8 mouse cellular contexts compared by ENCODE assay signal in the genomic region with DNA sequence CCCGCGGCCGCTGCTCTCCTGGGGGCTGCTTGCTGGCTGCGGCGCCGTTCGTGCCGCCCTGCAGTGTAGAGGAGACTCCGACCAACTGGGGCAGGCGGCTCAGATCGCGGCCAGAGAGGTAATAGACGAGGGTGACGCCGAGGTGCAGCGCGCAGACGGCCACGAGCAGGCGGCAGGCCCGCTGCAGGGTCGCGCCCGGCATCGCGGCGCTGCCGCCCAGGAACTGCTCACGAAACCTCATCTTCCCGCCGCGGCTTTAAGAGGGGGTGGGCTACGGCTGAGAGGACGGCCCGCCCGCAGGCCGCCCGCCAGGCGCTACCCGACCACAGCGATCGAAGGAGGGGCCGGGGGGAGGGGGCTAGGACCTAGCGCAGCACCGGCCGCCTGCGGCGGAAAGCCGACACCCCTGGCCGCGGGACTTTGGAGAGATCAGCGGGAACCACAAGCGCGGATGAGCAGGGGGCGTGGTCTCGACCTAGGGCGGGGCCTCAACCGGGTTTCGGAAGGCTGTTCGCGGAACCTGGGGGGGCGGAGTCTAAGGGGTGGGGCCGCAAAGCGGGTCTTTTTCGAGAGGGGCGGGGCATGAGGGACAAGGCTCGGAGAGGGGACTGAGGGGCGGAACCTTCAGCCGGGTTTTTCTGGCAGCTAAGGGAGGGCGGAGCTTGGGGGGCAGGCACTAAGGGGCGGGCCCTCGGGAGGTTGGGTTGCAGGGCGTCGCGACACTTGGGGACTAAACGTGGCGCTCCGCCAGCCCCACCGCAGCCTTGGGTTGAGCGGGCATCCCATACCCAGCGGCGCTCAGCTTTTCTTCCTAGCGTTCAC. TPM values are rescaled to one million over a fixed set of nuclear protein-coding genes. Genes with fewer than 3 reads are reported as not detected.
A peak's percentile ranks its signal among the peaks of the same experiment; 100 is the strongest.
DNase-seq lines count a peak whose midpoint lies in the region; ATAC-seq and TF ChIP-seq lines count a peak whose summit lies in the region.

A gene (minus strand): TSS at position 441 of the 822 bp plus-strand sequence.

- peaks cover 48% of the 10 kb centered on the region for H3K79me2 ChIP-seq in C2C12 (ENCODE audit: control insufficient read depth, insufficient read depth)

- TF ChIP-seq CTCF in C2C12 (IDR thresholded peaks at IDR 0.05; ENCODE audit: control insufficient read depth, insufficient read depth, insufficient read length), result no peak
- TF ChIP-seq CTCF in brain, embryonic 14.5 days (IDR thresholded peaks at IDR 0.05; ENCODE audit: borderline replicate concordance, extremely low read depth, insufficient read depth, insufficient read length), result no peak
- TF ChIP-seq CTCF in kidney, postnatal 0 days (IDR thresholded peaks at IDR 0.05; ENCODE audit: low read depth), result 0 out of 2 replicates have a peak, but pooled peaks have one; percentile 1

- H3K27me3 ChIP-seq in C2C12 (ENCODE audit: control insufficient read depth, insufficient read depth, insufficient read length), result no peaks in the 10 kb centered on the region
- no peaks in the 10 kb centered on the region for H3K27me3 ChIP-seq in erythroblast, embryonic 14.5 days (ENCODE audit: control insufficient read depth)
- H3K27me3 ChIP-seq in heart, embryonic 12.5 days (replicated peaks), result no peaks in the 10 kb centered on the region
- H3K27me3 ChIP-seq in kidney, postnatal 0 days (ENCODE audit: insufficient read depth, low read length), result no peaks in the 10 kb centered on the region
- H3K27me3 ChIP-seq in liver, embryonic 11.5 days (replicated peaks; ENCODE audit: control insufficient read depth, insufficient read depth, low read length), result no peaks in the 10 kb centered on the region
- H3K27me3 ChIP-seq in stomach, embryonic 14.5 days (ENCODE audit: control insufficient read depth, insufficient read depth, low read length), result no peaks in the 10 kb centered on the region

- H3K4me3 ChIP-seq in C2C12 (ENCODE audit: insufficient read depth, poor library complexity, severe bottlenecking), result peak within 1 kb of the TSS; percentile 69
- peak within 1 kb of the TSS; percentile 85 for H3K4me3 ChIP-seq in erythroblast, embryonic 14.5 days (replicated peaks)
- peak within 1 kb of the TSS; percentile 67 for H3K4me3 ChIP-seq in heart, embryonic 12.5 days
- H3K4me3 ChIP-seq in kidney, postnatal 0 days (replicated peaks; ENCODE audit: low read depth, low read length), result peak within 1 kb of the TSS; percentile 69
- peak within 1 kb of the TSS; percentile 75 for H3K4me3 ChIP-seq in liver, embryonic 11.5 days (ENCODE audit: low read depth, low read length)
- H3K4me3 ChIP-seq in stomach, embryonic 14.5 days (ENCODE audit: low read depth, low read length), result peak within 1 kb of the TSS; percentile 87

- H3K36me3 ChIP-seq in C2C12 (ENCODE audit: control insufficient read depth, insufficient read depth), result no peaks in the 10 kb centered on the region
- H3K36me3 ChIP-seq in erythroblast, embryonic 14.5 days (ENCODE audit: control insufficient read depth), result peaks cover 32% of the 10 kb centered on the region
- H3K36me3 ChIP-seq in heart, embryonic 12.5 days, result no peaks in the 10 kb centered on the region
- peaks cover 4% of the 10 kb centered on the region; the same call in 1 of the 2 replicates for H3K36me3 ChIP-seq in kidney, postnatal 0 days (ENCODE audit: insufficient read depth, low read length)
- H3K36me3 ChIP-seq in liver, embryonic 11.5 days (ENCODE audit: control insufficient read depth, insufficient read depth, low read length), result no peaks in the 10 kb centered on the region
- H3K36me3 ChIP-seq in stomach, embryonic 14.5 days (ENCODE audit: control insufficient read depth, insufficient read depth, low read length), result no peaks in the 10 kb centered on the region

- H3K4me2 ChIP-seq in heart, embryonic 12.5 days, result peak within 1 kb of the TSS; percentile 83
- H3K4me2 ChIP-seq in kidney, postnatal 0 days (ENCODE audit: low read length), result peak within 1 kb of the TSS; percentile 91
- peak within 1 kb of the TSS; percentile 95 for H3K4me2 ChIP-seq in liver, embryonic 11.5 days
- H3K4me2 ChIP-seq in stomach, embryonic 14.5 days (replicated peaks; ENCODE audit: low read depth, low read length), result peak within 1 kb of the TSS; percentile 90

- peak; percentile 67 for TF ChIP-seq POLR2A in brain, embryonic 14.5 days (IDR thresholded peaks at IDR 0.05; ENCODE audit: borderline replicate concordance, extremely low read depth, insufficient read depth, insufficient read length, poor library complexity, severe bottlenecking)

- H3ac ChIP-seq in C2C12 (ENCODE audit: control insufficient read depth, insufficient read length, low read depth), result peak within 1 kb of the TSS; percentile 84

- H3K27ac ChIP-seq in heart, embryonic 12.5 days (ENCODE audit: poor library complexity, severe bottlenecking), result peak within 1 kb of the TSS; percentile 90
- H3K27ac ChIP-seq in kidney, postnatal 0 days, result peak within 1 kb of the TSS; percentile 94
- peak within 1 kb of the TSS; percentile 93 for H3K27ac ChIP-seq in liver, embryonic 11.5 days (ENCODE audit: low read depth, low read length)
- H3K27ac ChIP-seq in stomach, embryonic 14.5 days (ENCODE audit: low read length), result peak within 1 kb of the TSS; percentile 96

- peak; percentile 99 for DNase-seq in brain, embryonic 14.5 days (ENCODE audit: low read depth)
- DNase-seq in kidney, postnatal 0 days (ENCODE audit: low spot score), result peak; percentile 99
- DNase-seq in liver, embryonic 11.5 days (ENCODE audit: low spot score), result peak; percentile 100
- DNase-seq in naive thymus-derived CD4-positive, alpha-beta T cell, adult 2 months (ENCODE audit: low read depth), result peak; percentile 99

- ATAC-seq in heart, embryonic 12.5 days (ENCODE audit: insufficient number of reproducible peaks, low FRiP score), result peak; percentile 94
- ATAC-seq in kidney, postnatal 0 days (replicated peaks; ENCODE audit: low FRiP score, low read depth), result peak; percentile 94
- ATAC-seq in liver, embryonic 11.5 days (replicated peaks; ENCODE audit: low FRiP score), result peak; percentile 85
- ATAC-seq in stomach, embryonic 14.5 days (ENCODE audit: insufficient number of reproducible peaks, insufficient read depth, low FRiP score, low read depth), result peak; percentile 94

- WGBS in heart, embryonic 12.5 days, result under 1% methylated on average over 70 of the region's 83 CpGs
- WGBS in kidney, postnatal 0 days, result under 1% methylated on average over 83 of the region's 83 CpGs
- under 1% methylated on average over 79 of the region's 83 CpGs for WGBS in liver, embryonic 11.5 days
- WGBS in stomach, embryonic 14.5 days, result under 1% methylated on average over 83 of the region's 83 CpGs

- H3K4me1 ChIP-seq in erythroblast, embryonic 14.5 days (ENCODE audit: control insufficient read depth), result peaks cover 67% of the 10 kb centered on the region
- peaks cover 35% of the 10 kb centered on the region for H3K4me1 ChIP-seq in heart, embryonic 12.5 days (replicated peaks)
- H3K4me1 ChIP-seq in kidney, postnatal 0 days (replicated peaks; ENCODE audit: insufficient read depth, low read length), result peaks cover 18% of the 10 kb centered on the region; the same call in 1 of the 2 replicates
- peaks cover 43% of the 10 kb centered on the region for H3K4me1 ChIP-seq in liver, embryonic 11.5 days (replicated peaks; ENCODE audit: control insufficient read depth, insufficient read depth, low read length)
- H3K4me1 ChIP-seq in stomach, embryonic 14.5 days (ENCODE audit: control insufficient read depth, insufficient read depth, low read length), result peaks cover 28% of the 10 kb centered on the region

- H3K79me3 ChIP-seq in C2C12 (ENCODE audit: low read depth), result peaks cover 45% of the 10 kb centered on the region

- peak within 1 kb of the TSS; percentile 86 for H3K9ac ChIP-seq in heart, embryonic 12.5 days
- peak within 1 kb of the TSS; percentile 86 for H3K9ac ChIP-seq in kidney, postnatal 0 days (ENCODE audit: low read depth, low read length)
- peak within 1 kb of the TSS; percentile 89 for H3K9ac ChIP-seq in liver, embryonic 11.5 days (ENCODE audit: low read depth, low read length)
- H3K9ac ChIP-seq in stomach, embryonic 14.5 days (replicated peaks; ENCODE audit: low read depth, low read length), result peak within 1 kb of the TSS; percentile 93

- no peaks in the 10 kb centered on the region for H3K9me3 ChIP-seq in erythroblast, embryonic 14.5 days (ENCODE audit: control insufficient read depth, low read length)
- no peaks in the 10 kb centered on the region for H3K9me3 ChIP-seq in heart, embryonic 12.5 days (replicated peaks)
- H3K9me3 ChIP-seq in kidney, postnatal 0 days (replicated peaks; ENCODE audit: low read length), result no peaks in the 10 kb centered on the region
- H3K9me3 ChIP-seq in liver, embryonic 11.5 days (ENCODE audit: control insufficient read depth, low read length), result no peaks in the 10 kb centered on the region
- H3K9me3 ChIP-seq in stomach, embryonic 14.5 days (ENCODE audit: control insufficient read depth, low read depth, low read length), result no peaks in the 10 kb centered on the region

TF ChIP-seq in C2C12, 6 proteins besides CTCF, POLR2A, EP300 and RAD21:
- no peak for TF ChIP-seq FOSL1 (IDR thresholded peaks at IDR 0.05; ENCODE audit: insufficient read depth, low read length, poor library complexity, severe bottlenecking)
- peak; percentile 12 for TF ChIP-seq MAX (IDR thresholded peaks at IDR 0.05)

RNA-seq across cellular contexts. Expression of the gene that starts here (rescaled TPM):
- 42.2 TPM for polyA plus RNA-seq in C2C12 (2012; fragmentation: generic; extraction: Trizol)
- 6.9 and 9.2 TPM in 2 replicates for polyA plus RNA-seq in brain, embryonic 14.5 days (2012; rRNA removed)
- polyA plus RNA-seq in erythroblast, embryonic 14.5 days (2012), result 2.3 and 2.7 TPM in 2 replicates
- polyA plus RNA-seq in heart, embryonic 12.5 days (2016; fragmentation: Nextera tagmentation; extraction: Ambion mirVana), result 56.5 and 58.0 TPM in 2 replicates
- 35.9 and 38.9 TPM in 2 replicates for polyA plus RNA-seq in kidney, postnatal 0 days (2015; fragmentation: Nextera tagmentation; extraction: Ambion mirVana)
- 49.0 and 50.4 TPM in 2 replicates for polyA plus RNA-seq in liver, embryonic 11.5 days (2014; fragmentation: Nextera tagmentation; extraction: Ambion mirVana)
- polyA plus RNA-seq in stomach, embryonic 14.5 days (2014; fragmentation: Nextera tagmentation; extraction: Ambion mirVana), result 53.4 and 55.6 TPM in 2 replicates

Comparison
In these comparisons a context has a peak if more than half of its experiments do, and no peak if none do; other contexts are left out.
1. Peak in every context shown above with its lines: DNase-seq, ATAC-seq, H3K4me3 ChIP-seq and H3K27ac ChIP-seq.